Mouse (Mus musculus) mammary gland, adult 2 months (tissue): ENCODE results near the gene Rcsd1. TPM values are rescaled to one million over a fixed set of nuclear protein-coding genes. Genes with fewer than 3 reads are reported as not detected.

Source experiments
- polyA plus RNA-seq: library from polyadenylated mRNA; depleted of rRNA; stranded (reverse); fragments of >200 nt; gene quantifications from 2 replicates; pipeline ENCODE4 v1.2.3, GENCODE M21; 2012; ENCODE audit warnings: low replicate concordance; rRNA removed

The Rcsd1 gene
- 41.2 and 48.5 TPM in 2 replicates for polyA plus RNA-seq

GRCm38 (mm10) chr1:165709629-165710256, at the start of gene Rcsd1:
Rcsd1 (minus strand) TSS chr1:165709757.

DNA sequence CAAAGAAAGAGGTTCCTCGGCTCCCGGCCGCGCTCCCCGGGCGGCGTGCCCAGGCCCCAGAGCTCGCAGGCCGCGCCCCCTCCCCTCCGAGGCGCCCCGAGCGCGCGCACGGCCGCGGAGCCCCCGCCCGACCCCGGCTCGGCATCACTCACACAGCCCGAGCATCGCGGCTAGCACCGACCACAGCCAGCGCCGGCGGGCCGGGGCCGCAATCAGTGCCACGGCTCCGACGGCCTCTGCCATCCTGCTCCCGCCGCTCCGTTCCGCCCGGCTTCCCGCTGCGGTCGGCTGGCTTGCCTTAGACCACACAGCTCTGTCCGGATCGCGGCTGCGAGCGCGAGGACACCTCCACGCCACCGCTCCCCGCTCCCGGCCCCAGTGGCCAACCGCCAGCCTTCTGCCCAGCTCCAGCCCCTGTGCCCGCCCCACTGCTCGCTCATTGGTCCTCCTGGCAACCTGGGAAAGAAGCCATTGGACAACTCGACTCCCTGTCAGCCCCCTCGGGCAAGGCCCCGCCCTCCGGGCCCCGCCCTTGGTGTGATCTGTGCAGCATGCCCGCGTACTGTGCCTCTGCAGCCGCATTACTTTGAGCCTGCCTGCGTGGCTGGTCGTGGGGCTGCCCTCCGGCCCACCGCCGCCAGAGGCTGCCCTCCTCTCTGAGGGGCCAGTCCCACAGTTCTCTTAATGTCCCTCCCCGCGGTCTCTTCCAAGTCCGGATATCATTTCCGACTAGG, 75.2 kb downstream of the Rcsd1 start, which contains the start of gene Mpzl1:
Gene Mpzl1 (minus strand): TSS at position 388 of the 734 bp plus-strand sequence.

Other genes with a start within 250 kb of the Rcsd1 start
- 17.1 and 50.5 TPM in 2 replicates for gene Dcaf6, start 249.3 kb downstream of the Rcsd1 start, polyA plus RNA-seq
- gene Mpc2, start 249.1 kb downstream of the Rcsd1 start, polyA plus RNA-seq, result 161 and 352 TPM in 2 replicates
- 1.0 and 1.8 TPM in 2 replicates for gene Adcy10, start 224.6 kb downstream of the Rcsd1 start, polyA plus RNA-seq
- gene Mpzl1, start 75.2 kb downstream of the Rcsd1 start, polyA plus RNA-seq, result 18.5 and 36.9 TPM in 2 replicates
- 60.0 and 75.3 TPM in 2 replicates for gene Creg1, start 54.0 kb upstream of the Rcsd1 start, polyA plus RNA-seq
- gene Cd247, start 78.9 kb upstream of the Rcsd1 start, polyA plus RNA-seq, result 38.7 and 47.3 TPM in 2 replicates